Mouse (Mus musculus): ENCODE measurements at regions not wholly inside any gene's neighbourhood (a gene's known extent, or its start where the extent isn't known, plus 50 kb on each side); places are given as distances from the start of the nearest gene placed in this dataset.

GRCm38 (mm10) chr1:161560368-161560767, 65.9 kb downstream of the Tnfsf18 start:
- TF ChIP-seq POLR2A (IDR thresholded peaks at IDR 0.05; ENCODE audit: borderline replicate concordance, low read depth, low read length): no peak
- TF ChIP-seq CTCF (IDR thresholded peaks at IDR 0.05; ENCODE audit: low read depth, low read length): no peak

Measured in bone marrow macrophage, adult 2 months (primary cell).